Mouse (Mus musculus): Measurements from ENCODE around the gene Dip2b.

Dip2b gene

DNA sequence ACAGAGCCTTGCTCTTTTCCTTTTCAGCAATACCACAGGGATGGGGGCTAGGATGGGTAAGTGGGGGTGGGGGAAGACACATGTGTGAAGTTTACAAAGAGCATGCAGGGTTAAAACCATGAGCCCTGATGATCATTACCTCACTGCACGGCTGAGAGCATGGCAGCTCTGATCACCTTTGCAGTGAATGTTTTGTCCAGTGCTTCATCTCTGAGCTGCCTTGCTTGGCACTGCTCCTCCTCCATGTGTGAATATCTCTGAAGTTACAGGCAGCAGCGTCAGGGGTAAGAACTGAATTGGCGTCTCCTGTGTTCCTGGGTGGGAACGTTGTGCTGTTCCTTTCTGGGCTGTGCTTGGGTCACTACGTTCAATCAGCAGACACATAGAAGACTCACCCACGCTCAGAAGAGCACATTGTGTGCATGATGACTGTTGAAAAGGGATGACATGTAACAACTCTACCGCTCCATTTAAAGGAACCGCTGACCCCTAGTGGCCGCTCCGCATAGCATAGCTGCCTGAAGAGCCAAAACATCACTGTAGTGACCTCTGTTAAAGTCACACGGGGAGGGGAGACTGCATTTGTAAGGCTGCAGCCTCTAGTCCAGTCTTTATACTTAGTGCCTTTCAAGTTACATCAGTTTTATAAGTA lies 88.1 kb downstream of the Dip2b start:
- DNase-seq (ENCODE audit: low read depth, low spot score) = peak; percentile 76

DNA sequence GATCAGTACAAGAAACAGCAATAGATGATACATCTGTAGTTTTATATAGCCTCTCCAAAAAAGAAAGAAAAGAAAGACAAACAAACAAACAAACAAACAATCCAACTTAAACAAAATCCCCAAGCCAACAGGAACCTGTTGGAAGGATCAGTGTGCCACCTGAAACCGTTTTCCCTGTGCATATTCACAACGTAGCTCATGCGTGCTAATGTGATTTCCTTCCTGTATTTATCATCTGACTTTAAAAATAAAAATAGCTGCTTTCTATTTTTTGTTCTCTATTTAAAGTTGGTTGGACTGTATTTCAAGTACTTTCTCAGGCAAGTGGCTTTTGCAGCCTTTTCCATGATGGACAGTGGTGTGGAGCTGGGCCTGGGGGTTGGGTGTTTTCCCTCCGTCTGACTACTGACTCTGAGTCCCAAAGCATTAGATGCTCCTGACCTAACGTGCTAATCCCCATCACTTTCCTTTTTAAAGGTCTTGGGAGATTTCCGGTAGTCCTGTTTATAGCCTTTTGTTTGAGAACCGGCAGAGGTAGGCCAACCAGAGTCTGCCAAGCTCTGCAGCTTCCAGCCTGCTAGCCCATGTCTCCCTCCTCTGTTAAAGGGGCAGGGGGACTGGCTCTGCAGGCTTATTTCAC lies 90.8 kb downstream of the Dip2b start:
- no peak for DNase-seq (ENCODE audit: low read depth, low spot score)

DNA sequence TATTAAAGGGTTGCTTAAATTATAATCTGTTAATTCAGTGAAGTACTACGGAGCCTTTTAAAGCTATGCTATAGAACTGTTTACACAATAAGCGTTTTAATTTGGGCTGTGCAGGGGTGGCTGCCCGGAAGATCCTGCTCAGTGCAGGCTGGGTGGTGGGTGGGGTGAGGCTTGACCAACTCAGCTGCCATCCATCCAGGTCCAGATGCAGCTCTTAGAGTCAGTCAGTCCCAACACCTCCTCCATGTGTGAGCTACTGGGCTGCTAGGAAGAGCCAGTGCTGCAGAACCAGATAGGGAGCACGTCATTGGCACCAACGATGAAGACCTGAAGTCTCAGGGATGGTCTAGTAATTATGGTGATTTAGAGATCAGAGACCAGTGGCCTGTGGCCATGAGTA lies 101.2 kb downstream of the Dip2b start:
- DNase-seq (ENCODE audit: low read depth, low spot score) = no peak

DNA sequence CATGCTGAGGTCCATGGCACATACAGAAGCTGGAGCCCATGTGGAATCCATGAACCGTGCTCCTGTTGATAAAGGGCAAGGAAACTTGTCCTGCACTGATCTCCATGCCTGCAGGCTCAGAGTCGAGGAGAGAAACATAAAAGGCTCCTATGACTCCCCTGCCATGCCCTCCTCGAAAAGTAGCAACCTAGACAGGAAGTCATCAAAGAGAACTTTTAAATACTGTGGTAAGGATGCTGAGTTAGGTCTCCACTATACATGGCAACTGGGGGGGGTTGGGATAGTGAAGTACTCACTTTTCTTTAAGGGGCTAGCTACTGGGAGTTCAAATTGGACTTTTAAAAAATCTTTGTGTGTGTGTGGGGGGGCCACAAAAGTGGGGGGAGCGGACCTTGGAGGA lies 102.0 kb downstream of the Dip2b start:
- no peak for DNase-seq (ENCODE audit: low read depth, low spot score)

DNA sequence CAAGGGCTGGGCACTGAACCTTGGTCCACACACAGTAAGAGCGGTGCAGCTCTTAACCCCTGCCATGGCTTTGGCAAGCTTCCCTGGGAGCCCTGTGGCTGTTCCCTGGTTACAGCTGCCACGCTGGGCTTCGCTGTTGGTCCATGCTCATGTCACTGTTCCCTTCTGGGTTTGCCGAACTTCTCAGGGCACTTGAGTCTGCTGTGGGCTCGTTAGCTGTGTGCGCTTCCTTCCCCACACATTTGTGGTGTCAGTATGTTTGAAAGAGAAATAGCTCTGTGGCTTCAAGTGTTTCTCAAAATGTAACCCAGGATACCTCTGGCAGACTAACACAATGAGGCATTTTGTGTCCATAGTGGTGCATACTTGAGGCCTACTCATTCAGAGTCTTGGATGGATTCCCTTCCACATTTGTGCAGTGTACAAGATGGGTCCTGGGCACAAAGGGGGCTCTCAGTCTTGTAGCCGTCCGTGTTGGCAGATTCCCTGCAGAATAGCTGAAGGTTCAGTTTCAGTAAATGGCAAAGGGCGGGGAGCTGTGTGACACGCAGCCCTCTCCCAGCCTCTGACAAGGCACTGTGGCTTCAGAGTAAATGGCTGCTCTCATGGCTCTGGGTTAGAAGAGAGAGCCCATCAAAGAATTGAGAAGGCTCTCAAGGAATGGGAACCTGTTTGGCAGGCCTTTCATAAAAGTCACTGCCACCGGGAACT lies 104.8 kb downstream of the Dip2b start:
- no peak for DNase-seq (ENCODE audit: low read depth, low spot score)

DNA sequence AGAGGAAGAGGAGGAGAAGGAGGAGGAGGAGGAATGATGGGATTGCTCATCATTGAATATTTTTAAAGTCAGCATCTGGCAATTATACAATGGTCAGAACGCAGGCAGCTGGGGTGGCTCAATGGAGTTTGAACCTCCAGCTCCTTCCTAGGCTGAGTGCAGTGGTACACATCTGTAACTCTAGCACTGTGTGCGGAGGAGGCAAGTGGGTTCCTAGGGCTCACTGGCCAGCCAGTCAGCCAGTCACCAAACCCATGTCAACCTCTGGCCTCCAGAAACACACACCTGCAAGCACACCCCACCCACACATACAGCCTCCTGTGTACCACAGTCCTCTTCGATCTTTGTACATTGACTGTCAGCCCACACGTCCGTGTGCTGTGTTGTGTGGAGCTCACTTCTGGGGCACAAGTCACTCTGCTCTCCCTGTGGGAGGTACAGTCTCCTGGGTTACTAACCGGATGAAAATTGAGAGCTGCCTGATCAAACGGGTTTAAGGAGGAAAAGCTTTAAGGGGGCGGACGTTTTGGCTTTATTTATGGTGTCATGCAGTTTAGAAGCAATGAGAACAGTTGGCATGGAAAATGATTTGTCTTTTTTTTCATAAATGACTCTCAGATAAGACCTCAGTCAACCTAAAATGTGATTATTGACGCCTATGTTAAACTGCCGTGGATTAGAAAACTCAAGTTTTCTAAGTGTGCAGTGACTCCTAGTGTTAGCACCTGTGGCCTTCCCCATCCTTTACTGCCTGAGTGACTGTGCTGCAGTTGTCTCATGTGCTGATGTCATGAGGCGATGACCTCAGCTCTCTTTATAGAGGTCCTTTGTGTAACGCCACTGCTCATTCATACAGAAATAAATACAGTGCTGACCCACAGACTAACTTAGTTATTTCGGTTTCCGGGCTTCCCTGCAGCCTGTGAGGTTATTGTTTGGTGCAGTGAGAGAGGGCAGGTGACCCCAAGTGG lies 106.7 kb downstream of the Dip2b start:
- no peak for DNase-seq (ENCODE audit: low read depth, low spot score)

DNA sequence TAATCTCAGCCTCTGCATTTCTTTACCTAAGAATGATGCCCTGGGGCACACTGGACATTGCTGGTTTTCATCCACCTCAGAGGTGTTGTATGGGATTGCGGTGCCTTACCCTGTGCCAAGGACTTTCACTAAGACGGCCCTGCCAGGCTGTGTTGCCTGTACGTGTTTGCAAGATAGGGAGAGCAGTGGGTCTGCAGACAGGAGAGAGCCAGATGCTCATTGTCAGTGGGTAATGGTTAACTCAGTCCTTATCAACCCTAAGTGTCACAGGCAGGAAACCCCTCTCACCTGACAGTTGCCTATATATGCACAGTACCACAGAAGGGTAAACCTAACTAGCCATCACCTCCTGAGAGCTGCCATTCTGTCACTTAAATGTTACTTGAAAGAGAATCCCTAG lies 107.5 kb downstream of the Dip2b start:
- DNase-seq (ENCODE audit: low read depth, low spot score) = no peak

DNA sequence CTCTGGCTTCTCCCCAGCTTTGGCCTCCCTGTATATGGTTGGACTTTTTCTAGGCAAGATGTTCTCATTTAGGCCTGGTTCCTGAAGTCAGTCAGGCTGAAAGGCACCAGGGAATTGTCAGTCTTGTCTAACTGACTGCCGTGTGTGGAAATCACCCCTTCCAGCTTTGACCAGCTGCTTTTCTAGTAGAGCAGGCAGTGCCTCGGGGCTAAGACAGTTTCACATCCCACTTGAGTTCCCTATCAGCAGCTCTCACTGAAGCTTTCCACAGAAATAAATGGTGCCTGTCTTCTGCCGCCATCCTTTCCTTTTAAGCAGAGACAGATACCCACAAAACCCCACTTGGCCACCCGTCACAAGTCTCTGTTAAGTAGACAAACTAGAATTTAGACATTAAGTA lies 112.1 kb downstream of the Dip2b start:
- no peak for DNase-seq (ENCODE audit: low read depth, low spot score)

DNA sequence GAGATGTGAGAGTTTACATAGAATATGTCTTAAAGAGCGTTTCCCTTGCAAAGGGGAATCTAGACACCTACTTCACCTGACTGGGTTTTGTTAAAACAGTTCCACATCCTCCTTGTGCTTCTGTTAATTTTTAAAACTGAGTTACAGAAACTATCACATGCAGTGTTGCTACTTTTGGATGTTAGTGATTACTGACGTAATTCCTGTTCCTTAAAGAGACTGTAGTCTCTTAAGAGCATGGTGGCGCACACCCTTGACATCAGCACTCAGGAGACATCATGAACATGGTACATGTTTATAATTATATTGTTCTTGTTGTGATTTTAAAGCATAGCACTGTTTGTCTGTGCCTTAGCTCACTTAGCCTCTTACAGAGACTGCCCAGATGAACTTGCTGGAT lies 113.9 kb downstream of the Dip2b start:
- DNase-seq (ENCODE audit: low read depth, low spot score) = no peak

DNA sequence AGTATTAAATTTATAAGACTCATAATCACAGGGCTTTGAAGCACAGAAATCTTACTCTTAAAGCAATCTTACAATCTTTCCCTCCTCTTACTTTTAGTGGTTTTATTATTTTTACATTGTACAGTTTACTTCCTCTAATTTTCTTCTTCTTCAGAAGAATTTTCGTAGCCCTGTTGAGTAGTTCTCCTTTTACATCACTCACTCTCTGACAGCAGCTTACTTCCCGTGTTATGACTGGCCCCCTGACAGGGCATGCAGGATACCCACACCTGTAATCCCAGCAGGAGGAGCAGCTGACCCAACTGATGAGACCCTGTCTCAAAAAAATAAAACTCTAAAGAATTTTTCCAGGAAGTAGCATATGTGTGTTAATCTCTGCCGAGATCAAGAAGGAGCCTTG lies 114.6 kb downstream of the Dip2b start:
- no peak for DNase-seq (ENCODE audit: low read depth, low spot score)

DNA sequence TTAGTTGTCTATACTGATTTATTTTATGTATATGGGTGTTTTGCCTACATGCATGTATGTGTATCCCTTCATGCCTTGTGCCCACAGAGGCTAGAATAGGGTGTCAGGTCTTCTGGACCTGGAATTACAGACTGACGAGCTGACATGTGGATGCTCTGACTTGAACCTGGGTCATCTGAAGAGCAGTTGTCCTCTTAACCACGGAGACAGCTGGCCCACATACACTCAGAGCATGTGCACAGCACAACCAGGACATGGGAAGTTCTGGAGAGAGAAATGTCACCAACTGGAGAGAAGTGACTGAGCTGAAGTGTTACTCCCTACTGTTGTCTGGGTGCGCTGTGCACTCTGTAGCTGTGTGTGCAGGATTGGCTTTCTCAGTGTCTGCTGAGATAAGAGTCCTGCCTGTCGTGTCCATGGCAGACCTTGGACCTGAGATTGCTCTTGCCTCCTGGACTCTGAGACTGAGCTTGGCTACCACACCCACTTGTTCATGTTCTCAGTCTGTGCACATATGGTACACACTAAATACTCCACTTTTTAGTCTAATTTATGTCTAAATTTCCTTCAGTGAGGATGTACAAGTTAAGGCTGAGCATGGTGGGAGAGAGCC lies 117.7 kb downstream of the Dip2b start:
- DNase-seq (ENCODE audit: low read depth, low spot score) = no peak

DNA sequence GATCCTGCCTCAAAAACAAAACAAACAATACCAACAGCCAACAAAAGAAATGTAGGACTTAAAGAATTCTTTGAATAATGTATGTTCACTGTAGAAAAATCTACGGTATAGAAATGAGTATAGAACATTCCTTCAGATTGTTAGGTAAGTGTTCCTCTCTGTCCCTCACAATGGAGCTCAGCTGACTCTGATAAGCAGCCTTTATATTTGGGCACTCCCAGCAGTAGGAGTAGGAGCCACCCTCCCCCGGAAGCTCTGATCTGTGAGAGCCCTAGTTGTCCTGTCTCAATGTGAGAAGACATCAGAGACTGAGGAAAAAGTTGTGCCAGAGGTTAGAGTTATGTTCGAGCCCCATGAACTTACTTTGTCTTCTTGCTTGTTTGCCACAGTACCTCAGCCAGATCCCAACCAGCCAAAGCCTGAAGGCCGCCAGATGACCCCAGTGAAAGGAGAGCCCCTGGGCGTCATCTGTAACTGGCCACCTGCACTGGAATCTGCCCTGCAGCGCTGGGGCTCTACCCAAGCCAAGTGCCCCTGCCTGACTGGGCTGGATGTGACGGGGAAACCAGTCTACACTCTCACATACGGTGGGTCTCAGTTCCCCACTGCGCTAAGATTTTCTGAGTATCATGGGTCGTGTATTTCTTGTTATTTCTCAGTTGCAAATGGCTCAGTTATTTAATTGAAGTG lies 118.5 kb downstream of the Dip2b start:
- peak; percentile 38 for DNase-seq (ENCODE audit: low read depth, low spot score)

DNA sequence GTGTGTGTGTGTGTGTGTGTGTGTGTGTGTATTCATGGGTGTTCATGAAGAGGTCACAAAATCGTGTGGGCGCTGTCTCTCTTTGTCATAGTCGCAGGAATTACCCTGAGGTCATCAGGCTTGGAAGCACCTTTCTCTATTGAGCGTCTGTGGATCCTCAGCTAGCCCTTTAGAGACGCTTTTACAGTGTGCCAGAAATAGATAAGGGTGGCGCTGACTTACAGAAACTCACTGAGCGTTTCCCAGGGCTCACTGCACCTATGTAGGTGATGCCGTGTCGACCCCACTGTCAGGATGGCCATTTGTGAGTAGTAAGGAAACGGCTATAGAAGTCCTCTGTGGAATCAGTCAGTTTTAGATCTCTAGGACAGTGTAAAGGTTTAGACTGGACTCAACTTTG lies 120.5 kb downstream of the Dip2b start:
- no peak for DNase-seq (ENCODE audit: low read depth, low spot score)

DNA sequence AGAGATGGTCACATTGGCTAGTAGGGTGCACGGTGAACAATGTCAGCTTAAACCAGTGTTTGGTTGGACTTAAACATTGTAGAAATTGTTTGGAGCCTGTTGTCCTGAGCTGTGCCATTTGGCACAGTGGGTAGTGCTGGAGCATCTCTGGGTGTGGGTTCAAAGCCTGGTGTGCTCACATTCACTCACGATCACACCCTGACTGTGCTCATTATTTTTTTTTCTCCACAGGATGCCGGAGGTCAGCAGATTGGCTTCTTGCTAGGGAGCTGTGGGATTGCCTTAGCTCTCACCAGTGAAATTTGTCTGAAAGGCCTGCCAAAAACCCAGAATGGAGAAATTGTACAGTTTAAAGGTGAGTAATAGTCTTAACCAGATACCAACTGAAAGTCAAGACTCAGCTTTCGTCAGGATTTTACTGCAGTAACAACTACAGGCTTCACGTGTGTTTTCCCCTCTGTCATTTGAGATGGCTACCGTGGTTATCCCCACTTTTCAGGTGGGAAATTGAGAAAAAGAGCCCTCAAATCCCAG lies 123.3 kb downstream of the Dip2b start:
- no peak for DNase-seq (ENCODE audit: low read depth, low spot score)

DNA sequence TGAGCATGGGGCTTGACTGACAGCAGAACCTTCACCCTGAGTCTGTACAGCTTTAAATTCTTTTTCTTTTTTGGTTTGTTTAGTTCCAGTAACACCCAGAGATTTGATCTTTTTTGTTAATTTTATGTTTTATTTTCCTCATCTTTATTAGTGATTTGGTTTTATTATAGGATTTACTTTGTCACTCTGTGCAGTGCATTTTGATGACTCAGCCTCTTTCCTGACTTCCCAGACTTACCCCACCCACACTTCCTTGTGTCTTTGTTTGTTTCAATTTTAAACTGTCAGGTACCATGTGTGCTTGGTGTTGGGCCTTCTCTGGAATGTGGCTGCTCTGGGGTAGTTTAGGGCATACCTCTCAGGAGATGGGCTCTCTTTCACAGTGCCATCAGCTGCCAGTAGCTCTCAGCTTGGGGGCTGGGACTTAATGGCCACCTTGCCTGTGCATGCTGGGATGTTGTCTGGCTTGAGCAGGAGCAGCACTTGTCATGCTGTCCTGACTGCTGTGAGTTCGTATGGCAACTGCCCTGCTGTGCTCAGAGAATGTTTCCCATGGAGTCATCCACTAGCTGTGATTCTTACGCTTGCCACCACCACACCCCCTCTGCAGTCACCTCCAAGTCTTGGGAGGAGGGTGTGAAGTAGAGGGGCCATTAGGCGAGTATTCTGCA lies 125.1 kb downstream of the Dip2b start:
- no peak for DNase-seq (ENCODE audit: low read depth, low spot score)

DNA sequence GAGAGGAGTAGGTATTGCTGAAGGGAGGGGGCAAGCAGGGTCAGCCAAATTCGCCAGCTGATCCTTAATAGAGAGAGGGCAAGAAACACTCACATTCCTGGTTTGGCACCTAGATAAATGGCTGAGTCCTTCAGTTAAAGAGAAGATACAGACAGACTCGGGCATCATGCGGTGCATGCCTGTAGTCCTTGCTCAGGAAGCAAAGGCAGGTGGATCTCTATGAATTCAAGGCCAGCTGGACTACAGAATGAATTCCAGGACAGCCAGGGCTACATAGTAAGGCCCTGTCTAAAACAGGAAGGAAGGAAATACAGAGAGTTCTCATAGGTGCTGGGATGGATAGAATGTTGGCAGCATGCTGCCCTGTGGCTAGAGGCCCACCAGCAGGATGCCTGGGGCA lies 128.0 kb downstream of the Dip2b start:
- no peak for DNase-seq (ENCODE audit: low read depth, low spot score)

DNA sequence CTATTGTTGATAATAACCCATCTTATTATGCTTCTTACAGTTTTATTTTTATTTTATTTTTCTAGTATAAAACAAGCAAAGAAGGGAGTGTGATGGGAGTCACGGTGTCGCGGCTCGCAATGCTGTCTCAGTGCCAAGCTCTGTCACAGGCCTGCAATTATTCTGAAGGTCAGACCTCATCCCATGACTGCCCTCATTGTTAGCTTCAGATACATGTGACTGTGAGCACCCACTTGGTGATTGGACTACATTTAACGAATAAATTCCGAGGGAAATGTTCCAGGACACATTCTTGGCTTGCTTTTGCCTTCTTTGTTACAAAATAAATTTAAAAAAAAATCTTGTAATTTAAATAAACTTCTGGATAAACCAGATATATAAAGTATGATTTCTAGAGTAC lies 129.3 kb downstream of the Dip2b start:
- DNase-seq (ENCODE audit: low read depth, low spot score) = peak; percentile 30

DNA sequence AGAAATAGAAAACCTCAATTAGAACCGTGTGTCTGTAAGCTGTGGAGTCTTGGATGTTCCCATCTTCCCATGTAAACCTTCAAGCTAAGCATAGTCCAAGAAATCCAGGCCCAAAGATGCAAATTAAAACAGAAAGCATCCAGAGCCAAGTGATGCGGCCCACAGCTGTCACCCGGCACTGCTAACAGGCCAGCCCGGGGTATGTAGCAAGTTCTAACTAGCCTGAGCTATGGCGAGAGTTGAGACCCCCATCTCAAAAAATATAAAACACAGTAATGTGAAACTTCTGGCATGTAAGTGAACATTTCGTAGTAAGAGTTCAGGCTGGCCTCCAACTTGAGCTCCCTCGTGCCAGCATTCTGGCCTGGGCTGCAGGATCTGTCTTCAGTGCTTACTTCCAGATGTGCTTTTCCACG lies 129.7 kb downstream of the Dip2b start:
- no peak for DNase-seq (ENCODE audit: low read depth, low spot score)

DNA sequence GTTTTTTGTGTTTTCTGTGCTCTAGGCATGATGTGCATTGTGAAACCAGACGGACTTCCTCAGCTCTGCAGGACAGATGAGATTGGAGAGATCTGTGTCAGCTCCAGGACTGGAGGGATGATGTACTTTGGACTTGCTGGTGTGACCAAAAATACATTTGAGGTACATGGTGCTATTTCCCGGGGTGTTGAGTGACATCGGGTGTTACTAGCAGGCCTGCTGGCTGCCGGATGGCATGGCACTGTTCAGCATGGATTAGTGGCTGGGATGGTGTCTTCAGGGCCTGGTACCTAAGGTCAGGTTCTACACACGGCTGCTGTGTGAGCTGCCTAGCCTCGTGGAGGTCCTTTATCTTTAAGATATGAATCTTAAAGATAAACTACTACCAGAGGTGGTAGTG lies 136.7 kb downstream of the Dip2b start:
- peak; percentile 49 for DNase-seq (ENCODE audit: low read depth, low spot score)

DNA sequence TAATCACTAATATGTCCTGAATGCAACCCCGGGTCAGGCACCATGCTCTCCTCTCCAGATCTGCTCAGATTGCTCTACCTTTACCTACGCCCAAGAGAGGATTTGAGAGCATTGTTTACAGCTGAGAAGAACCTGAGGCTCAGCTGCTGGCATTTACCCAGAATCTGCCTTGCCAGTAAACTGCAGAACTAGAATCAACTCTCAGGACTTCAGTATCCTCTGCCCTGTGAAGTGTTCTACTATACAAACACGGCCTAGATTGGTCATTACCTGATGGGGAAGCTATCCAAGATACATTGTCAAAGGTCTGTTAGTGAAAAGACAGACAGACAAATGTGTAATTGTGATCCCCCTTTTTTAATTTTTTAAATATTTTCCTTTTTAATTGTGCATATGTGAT lies 138.7 kb downstream of the Dip2b start:
- DNase-seq (ENCODE audit: low read depth, low spot score) = no peak
